Mouse (Mus musculus): Measurements from ENCODE around the gene Krt6b. TPM values are rescaled to one million over a fixed set of nuclear protein-coding genes. Genes with fewer than 3 reads are reported as not detected.
"Not testable (repeated sequence)": the region's sequence is repeated elsewhere in the genome, so short reads cannot be mapped to it uniquely, and the experiment has no call there.

Krt6b gene
- total and polyA plus RNA-seq, 3 experiments = not detected

DNA sequence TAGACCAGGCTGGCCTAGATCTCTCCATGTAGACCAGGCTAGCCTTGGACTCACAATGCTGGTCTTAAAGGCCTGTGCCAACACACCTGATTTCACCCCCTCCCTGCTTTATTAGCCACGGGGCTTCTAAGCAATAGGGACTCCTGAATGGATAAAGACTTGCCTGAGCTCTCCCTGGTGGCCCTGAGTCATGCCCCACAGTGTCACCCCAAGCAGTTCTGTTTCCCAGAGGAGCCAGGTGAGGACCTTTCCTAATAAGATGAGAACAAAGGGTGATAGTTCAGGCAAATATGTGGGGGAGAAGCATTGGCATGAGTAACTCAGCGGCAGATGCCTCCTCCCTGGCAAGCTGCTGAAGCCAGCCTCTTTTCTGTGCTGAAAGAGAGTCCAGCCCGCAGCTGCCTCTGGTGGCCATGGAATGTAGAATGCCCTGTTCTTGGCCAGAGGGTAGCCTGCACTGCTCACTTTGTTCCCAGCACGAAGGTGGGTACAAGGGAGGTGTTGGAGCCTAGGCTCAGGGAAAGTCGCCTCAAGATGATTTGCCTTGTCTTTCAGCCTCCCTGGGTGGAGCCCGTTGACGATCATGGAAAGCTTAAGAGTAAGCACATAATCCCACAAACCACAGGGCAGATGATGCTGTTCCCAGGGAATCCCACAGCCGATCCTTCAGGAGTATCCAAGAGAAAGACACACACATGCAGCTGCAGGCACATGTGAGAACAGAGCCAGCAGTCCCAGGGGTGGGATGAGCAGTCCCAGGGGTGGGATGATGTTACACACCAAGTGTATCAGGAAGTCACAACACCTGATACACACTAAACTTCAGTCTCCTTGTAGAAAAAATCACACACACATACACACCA is 17.5 kb upstream of the Krt6b start:
- H3K27me3 ChIP-seq (ENCODE audit: insufficient read depth, low read length) = no peaks in the 10 kb centered on the region
- H3K9me3 ChIP-seq (replicated peaks) = peaks cover 26% of the 10 kb centered on the region
- TF ChIP-seq POLR2AphosphoS5 (IDR thresholded peaks at IDR 0.05; ENCODE audit: insufficient replicate concordance, low read depth, low read length) (no peak), GATA2 (IDR thresholded peaks at IDR 0.05; ENCODE audit: borderline replicate concordance, low read depth, low read length) (no peak), CTCF (IDR thresholded peaks at IDR 0.05; ENCODE audit: low read depth, low read length) (no peak), GATA1 (IDR thresholded peaks at IDR 0.05; ENCODE audit: borderline replicate concordance, low read length) (no peak), TAL1 (conservative IDR thresholded peaks at IDR 0.05; ENCODE audit: low read depth, low read length) (no peak)
- H3K36me3 ChIP-seq (replicated peaks) = no peaks in the 10 kb centered on the region
- DNase-seq (ENCODE audit: low spot score) (no peak), ATAC-seq (ENCODE audit: extremely low read depth, insufficient number of reproducible peaks, low FRiP score, poor library complexity, severe bottlenecking) (no peak)
- H3K4me3 ChIP-seq (ENCODE audit: low read depth, low read length) = no peak overlapping the region
- no peaks in the 10 kb centered on the region for H3K4me1 ChIP-seq (ENCODE audit: insufficient read depth, low read depth, low read length)

DNA sequence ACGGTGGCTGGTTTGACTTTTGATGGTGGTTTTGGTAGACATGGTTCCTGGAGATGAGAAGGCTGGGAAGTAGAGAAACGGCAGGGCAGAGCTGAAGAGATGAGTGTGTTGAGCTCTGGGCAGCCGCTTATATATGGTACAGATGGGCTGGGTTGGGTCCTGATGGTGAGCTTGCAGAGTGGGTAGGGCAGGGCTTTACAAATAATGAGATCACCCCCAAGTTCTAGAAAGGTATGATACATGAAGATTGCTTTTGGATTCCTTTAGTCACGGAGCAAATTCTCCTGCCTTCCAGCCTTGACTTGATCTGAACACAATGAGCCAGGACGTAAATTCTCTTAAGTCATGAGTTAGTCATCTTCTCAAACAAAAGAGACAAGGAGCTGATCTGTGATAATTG is 14.1 kb upstream of the Krt6b start, which contains the start of gene Krt6a:
Krt6a (minus strand) TSS at position 101 of the 400 bp plus-strand sequence.
- TF ChIP-seq CTCF (IDR thresholded peaks at IDR 0.05; ENCODE audit: low read depth, low read length) (no peak), TAL1 (conservative IDR thresholded peaks at IDR 0.05; ENCODE audit: low read depth, low read length) (no peak), GATA2 (IDR thresholded peaks at IDR 0.05; ENCODE audit: borderline replicate concordance, low read depth, low read length) (no peak)

DNA sequence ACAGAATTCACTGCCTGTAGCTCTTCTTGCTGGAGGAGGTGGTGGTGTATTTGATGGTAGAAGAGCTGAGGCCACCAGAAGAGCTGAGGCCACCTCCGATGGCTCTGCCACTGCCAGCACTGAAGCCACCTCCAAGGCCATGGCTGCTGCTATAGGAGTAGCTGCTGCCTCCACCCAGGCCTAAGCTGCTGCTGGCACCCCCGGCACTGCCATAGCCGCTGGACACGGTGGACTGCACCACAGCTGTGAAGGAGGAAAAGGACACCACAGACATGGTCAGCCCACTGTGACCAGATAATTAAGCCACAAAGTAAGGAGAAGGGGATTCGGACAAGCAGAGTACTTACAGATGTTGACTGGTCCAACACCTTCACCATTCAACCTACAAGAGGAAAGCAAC is 10.4 kb upstream of the Krt6b start:
- H3K4me1 ChIP-seq (ENCODE audit: insufficient read depth, low read depth, low read length); H3K27me3 ChIP-seq (ENCODE audit: insufficient read depth, low read length); ATAC-seq (ENCODE audit: extremely low read depth, insufficient number of reproducible peaks, low FRiP score, poor library complexity, severe bottlenecking); H3K4me3 ChIP-seq (ENCODE audit: low read depth, low read length); H3K9me3 ChIP-seq (replicated peaks); H3K36me3 ChIP-seq (replicated peaks); DNase-seq (ENCODE audit: low spot score): not testable (repeated sequence)

More for the DNA sequence above, 14.1 kb upstream of the Krt6b start, which contains the start of gene Krt6a:
- H3K9me3 ChIP-seq (replicated peaks) = peaks cover 22% of the 10 kb centered on the region
- H3K4me1 ChIP-seq (ENCODE audit: insufficient read depth, low read depth, low read length) = no peaks in the 10 kb centered on the region
- no peak for DNase-seq (ENCODE audit: low spot score)
- no peak for ATAC-seq (ENCODE audit: extremely low read depth, insufficient number of reproducible peaks, low FRiP score, poor library complexity, severe bottlenecking)
- no peaks in the 10 kb centered on the region for H3K27me3 ChIP-seq (ENCODE audit: insufficient read depth, low read length)
- no peak within 1 kb of the TSS for H3K4me3 ChIP-seq (ENCODE audit: low read depth, low read length)
- H3K36me3 ChIP-seq (replicated peaks) = no peaks in the 10 kb centered on the region

DNA sequence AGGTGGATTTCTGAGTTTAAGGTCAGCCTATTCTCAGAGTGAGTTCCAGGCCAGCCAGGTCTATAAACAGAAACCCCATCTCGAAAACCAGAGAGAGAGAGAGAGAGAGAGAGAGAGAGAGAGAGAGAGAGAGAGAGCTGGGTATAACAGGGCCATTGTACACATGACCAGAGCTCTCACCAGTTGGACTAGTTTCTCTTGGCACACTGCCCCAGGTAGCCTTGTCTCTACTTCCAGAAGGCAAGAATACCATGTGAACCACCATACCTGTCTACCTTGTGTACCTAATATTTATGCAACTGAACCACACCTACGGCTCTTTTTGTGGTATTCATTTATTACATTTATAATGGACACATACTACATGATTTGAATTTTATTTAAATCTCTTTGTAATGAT is 8.1 kb upstream of the Krt6b start:
- TF ChIP-seq POLR2AphosphoS5 (IDR thresholded peaks at IDR 0.05; ENCODE audit: insufficient replicate concordance, low read depth, low read length) (no peak), GATA1 (IDR thresholded peaks at IDR 0.05; ENCODE audit: borderline replicate concordance, low read length) (no peak), GATA2 (IDR thresholded peaks at IDR 0.05; ENCODE audit: borderline replicate concordance, low read depth, low read length) (no peak), CTCF (IDR thresholded peaks at IDR 0.05; ENCODE audit: low read depth, low read length) (no peak), TAL1 (conservative IDR thresholded peaks at IDR 0.05; ENCODE audit: low read depth, low read length) (no peak)
- H3K27me3 ChIP-seq (ENCODE audit: insufficient read depth, low read length) = no peaks in the 10 kb centered on the region

DNA sequence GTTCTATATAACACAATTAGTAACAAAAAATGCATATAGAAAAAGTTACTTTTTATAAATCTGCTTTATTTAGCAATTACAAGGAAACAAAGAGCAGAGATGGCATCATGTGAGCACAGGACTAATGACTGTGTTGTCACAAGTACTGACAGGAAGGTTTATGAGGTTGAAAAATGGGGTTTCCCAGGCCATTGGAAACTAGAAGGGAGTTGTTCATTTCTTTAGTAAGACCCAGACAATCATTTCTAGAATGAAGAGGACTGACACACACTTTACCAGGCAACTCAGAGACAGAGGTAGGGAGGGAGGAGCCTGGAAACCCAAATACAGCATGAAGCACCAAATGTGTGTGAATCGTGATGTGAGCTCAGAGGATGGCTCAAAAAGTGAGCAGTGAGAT is 4.1 kb downstream of the Krt6b start:
- Histone ChIP-seq H3K4me3 (ENCODE audit: low read depth, low read length) (no peak overlapping the region), H3K36me3 (replicated peaks) (no peaks in the 10 kb centered on the region), H3K9me3 (replicated peaks) (peaks cover 14% of the 10 kb centered on the region), H3K27me3 (ENCODE audit: insufficient read depth, low read length) (no peaks in the 10 kb centered on the region), H3K4me1 (ENCODE audit: insufficient read depth, low read depth, low read length) (no peaks in the 10 kb centered on the region)
- no peak for TF ChIP-seq GATA1 (IDR thresholded peaks at IDR 0.05; ENCODE audit: borderline replicate concordance, low read length)
- no peak for TF ChIP-seq POLR2AphosphoS5 (IDR thresholded peaks at IDR 0.05; ENCODE audit: insufficient replicate concordance, low read depth, low read length)
- TF ChIP-seq CTCF (IDR thresholded peaks at IDR 0.05; ENCODE audit: low read depth, low read length) = no peak
- no peak for TF ChIP-seq GATA2 (IDR thresholded peaks at IDR 0.05; ENCODE audit: borderline replicate concordance, low read depth, low read length)
- ATAC-seq (ENCODE audit: extremely low read depth, insufficient number of reproducible peaks, low FRiP score, poor library complexity, severe bottlenecking) (no peak), DNase-seq (ENCODE audit: low spot score) (no peak)

More for the DNA sequence above, 8.1 kb upstream of the Krt6b start:
- H3K4me3 ChIP-seq (ENCODE audit: low read depth, low read length) = no peak overlapping the region
- H3K36me3 ChIP-seq (replicated peaks) = no peaks in the 10 kb centered on the region
- H3K9me3 ChIP-seq (replicated peaks) = no peaks in the 10 kb centered on the region; the same call in 1 of the 2 replicates
- ATAC-seq (ENCODE audit: extremely low read depth, insufficient number of reproducible peaks, low FRiP score, poor library complexity, severe bottlenecking) (no peak), DNase-seq (ENCODE audit: low spot score) (no peak)
- no peaks in the 10 kb centered on the region for H3K4me1 ChIP-seq (ENCODE audit: insufficient read depth, low read depth, low read length)

DNA sequence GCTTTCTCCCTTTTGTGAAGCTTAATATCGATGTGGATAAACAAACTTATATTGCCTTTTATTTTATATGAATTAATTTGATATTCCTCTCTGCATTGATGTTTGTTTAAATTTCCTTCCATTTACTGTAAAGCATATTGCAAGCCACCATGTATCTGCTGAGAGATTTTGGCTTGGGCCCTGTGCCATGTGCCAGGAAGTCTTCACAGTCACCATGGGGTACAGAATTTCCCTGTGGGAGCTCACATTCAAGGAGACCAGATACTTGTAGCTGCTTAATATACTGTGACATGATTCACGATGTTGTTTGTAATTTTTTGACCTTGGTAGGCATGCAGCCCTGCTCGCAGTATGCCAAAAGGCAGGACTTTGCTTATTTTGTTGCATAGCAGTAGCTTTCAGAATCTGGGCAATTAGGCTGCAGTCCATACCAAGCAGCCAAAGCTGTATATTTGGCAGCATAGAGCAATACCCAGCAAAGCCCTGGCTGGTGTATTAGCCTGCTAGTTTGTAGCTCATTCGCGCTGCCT is 27.3 kb downstream of the Krt6b start:
- TF ChIP-seq GATA1 (IDR thresholded peaks at IDR 0.05; ENCODE audit: borderline replicate concordance, low read length) (no peak), CTCF (IDR thresholded peaks at IDR 0.05; ENCODE audit: low read depth, low read length) (no peak), TAL1 (conservative IDR thresholded peaks at IDR 0.05; ENCODE audit: low read depth, low read length) (no peak), GATA2 (IDR thresholded peaks at IDR 0.05; ENCODE audit: borderline replicate concordance, low read depth, low read length) (no peak)
- DNase-seq (ENCODE audit: low spot score) (no peak), ATAC-seq (ENCODE audit: extremely low read depth, insufficient number of reproducible peaks, low FRiP score, poor library complexity, severe bottlenecking) (no peak)
- Histone ChIP-seq H3K4me3 (ENCODE audit: low read depth, low read length) (no peak overlapping the region), H3K9me3 (replicated peaks) (peaks cover 3% of the 10 kb centered on the region; the same call in 1 of the 2 replicates), H3K4me1 (ENCODE audit: insufficient read depth, low read depth, low read length) (no peaks in the 10 kb centered on the region), H3K27me3 (ENCODE audit: insufficient read depth, low read length) (no peaks in the 10 kb centered on the region), H3K36me3 (replicated peaks) (no peaks in the 10 kb centered on the region)
